Mouse (Mus musculus) thymus, adult 2 months (tissue): ENCODE measurements around the gene Lrrc74b.

Experiments
- CTCF ChIP-seq: fragments of 200-500 bp; IDR thresholded peaks from 2 replicates; pipeline ENCODE4 v1.5.1; 2012; ENCODE audit warnings: mild to moderate bottlenecking, control low read depth, low read length, moderate library complexity, borderline replicate concordance; ENCODE audit not compliant: control insufficient read depth, poor library complexity, insufficient read depth; ENCODE audit errors: extremely low read depth
- POLR2A ChIP-seq: fragments of 200-500 bp; IDR thresholded peaks from 2 replicates; pipeline ENCODE4 v1.6.1; 2012; ENCODE audit warnings: mild to moderate bottlenecking, low read length, control low read depth, moderate library complexity; ENCODE audit not compliant: control insufficient read depth, poor library complexity, insufficient read depth; ENCODE audit errors: extremely low read depth

GRCm38 (mm10) chr16:17604941-17605340, 43.9 kb upstream of the Lrrc74b start:
- TF ChIP-seq CTCF, result no peak
- no peak for TF ChIP-seq POLR2A
